In the genomic region with DNA sequence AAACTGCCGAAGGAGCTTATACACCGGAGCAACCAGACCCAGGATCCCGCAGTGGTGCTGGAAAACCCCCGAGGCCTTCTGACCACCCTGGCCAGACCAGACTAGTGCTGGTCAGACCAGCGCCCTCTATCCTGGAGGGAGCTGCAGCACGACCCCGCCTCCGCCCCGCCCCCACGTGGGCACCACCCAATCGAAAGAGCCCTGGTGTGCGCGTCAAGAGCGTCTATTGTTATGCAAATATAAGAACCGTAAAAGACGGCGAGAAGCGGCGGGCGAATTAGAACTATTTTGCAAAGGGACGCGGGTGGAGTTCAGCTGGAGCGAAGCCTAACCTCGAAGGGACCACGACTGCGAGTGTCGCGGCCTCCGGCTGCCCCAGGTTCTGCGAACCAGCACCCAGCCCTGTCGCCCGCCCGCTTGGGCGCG, we compare ENCODE assay signal across 8 mouse cellular contexts. TPM values are rescaled to one million over a fixed set of nuclear protein-coding genes. Genes with fewer than 3 reads are reported as not detected.
DNase-seq lines count a peak whose midpoint lies in the region; ATAC-seq and TF ChIP-seq lines count a peak whose summit lies in the region.

Gene Nrarp, plus strand, starts transcription at position 281 of the 426 bp plus-strand sequence.

- peak within 1 kb of the TSS; percentile 98 for H3K27ac ChIP-seq in forebrain, embryonic 12.5 days
- peak within 1 kb of the TSS; percentile 93 for H3K27ac ChIP-seq in heart, embryonic 16.5 days (ENCODE audit: low read length)
- peak within 1 kb of the TSS; percentile 62 for H3K27ac ChIP-seq in liver, embryonic 14.5 days
- peak within 1 kb of the TSS; percentile 94 for H3K27ac ChIP-seq in neural tube, embryonic 11.5 days (ENCODE audit: low read depth, low read length)
- H3K27ac ChIP-seq in stomach, postnatal 0 days (replicated peaks): peak within 1 kb of the TSS; percentile 96

- peak; percentile 93 for DNase-seq in CD4-positive, CD25-positive, alpha-beta regulatory T cell, adult 2 months (ENCODE audit: low read depth, low spot score)
- peak; percentile 83 for DNase-seq in c-Kit-positive CD71-positive TER-119-negative erythroid progenitor cells, embryonic 14.5 days (ENCODE audit: low read depth)
- peak; percentile 96 to 97 for DNase-seq in kidney, postnatal 36 days
- DNase-seq in liver, embryonic 14.5 days (ENCODE audit: low read depth in 3 of 3, low spot score in 3 of 3): peak in 1 of 3 experiments; percentile 71
- peak; percentile 95 for DNase-seq in neural tube, embryonic 11.5 days (ENCODE audit: low spot score)
- peak; percentile 96 for DNase-seq in stomach, postnatal 0 days (ENCODE audit: low spot score)

- peak within 1 kb of the TSS; percentile 72 for H3K4me2 ChIP-seq in forebrain, embryonic 12.5 days
- peak within 1 kb of the TSS; percentile 94 for H3K4me2 ChIP-seq in heart, embryonic 16.5 days (ENCODE audit: low read depth, low read length)
- peak within 1 kb of the TSS; percentile 90 for H3K4me2 ChIP-seq in liver, embryonic 14.5 days (ENCODE audit: low read depth)
- H3K4me2 ChIP-seq in neural tube, embryonic 11.5 days (ENCODE audit: low read depth): peak within 1 kb of the TSS; percentile 53
- peak within 1 kb of the TSS; percentile 85 for H3K4me2 ChIP-seq in stomach, postnatal 0 days (replicated peaks; ENCODE audit: low read depth)

- peak within 1 kb of the TSS; percentile 90 for H3K9ac ChIP-seq in forebrain, embryonic 12.5 days
- peak within 1 kb of the TSS; percentile 86 for H3K9ac ChIP-seq in heart, embryonic 16.5 days (ENCODE audit: low read length)
- peak within 1 kb of the TSS; percentile 72 for H3K9ac ChIP-seq in liver, embryonic 14.5 days (replicated peaks)
- peak within 1 kb of the TSS; percentile 83 for H3K9ac ChIP-seq in neural tube, embryonic 11.5 days (ENCODE audit: low read length)
- H3K9ac ChIP-seq in stomach, postnatal 0 days (ENCODE audit: low read length): peak within 1 kb of the TSS; percentile 64

- ATAC-seq in forebrain, embryonic 12.5 days (ENCODE audit: low FRiP score): peak; percentile 89
- peak; percentile 89 for ATAC-seq in heart, embryonic 16.5 days (replicated peaks; ENCODE audit: extremely low read depth, insufficient read depth, low FRiP score)
- peak; percentile 81 for ATAC-seq in liver, embryonic 14.5 days (ENCODE audit: insufficient read depth)
- ATAC-seq in neural tube, embryonic 11.5 days (ENCODE audit: insufficient read depth, low FRiP score, low TSS enrichment): peak; percentile 87
- peak; percentile 88 for ATAC-seq in stomach, postnatal 0 days (ENCODE audit: low FRiP score, low TSS enrichment)

- TF ChIP-seq EP300 in liver, embryonic 14.5 days (IDR thresholded peaks at IDR 0.05; ENCODE audit: low read depth): no peak
- no peak for TF ChIP-seq EP300 in stomach, postnatal 0 days (optimal IDR thresholded peaks at IDR 0.05)

- peak within 1 kb of the TSS; percentile 86 for H3K4me3 ChIP-seq in forebrain, embryonic 12.5 days (replicated peaks)
- peak within 1 kb of the TSS; percentile 79 for H3K4me3 ChIP-seq in heart, embryonic 16.5 days (ENCODE audit: low read length)
- peak within 1 kb of the TSS; percentile 55 to 68 for H3K4me3 ChIP-seq in liver, embryonic 14.5 days (ENCODE audit: insufficient read depth in 1 of 2, low read depth in 2 of 2, low read length in 2 of 2)
- H3K4me3 ChIP-seq in neural tube, embryonic 11.5 days (ENCODE audit: low read depth, low read length): peak within 1 kb of the TSS; percentile 80
- H3K4me3 ChIP-seq in stomach, postnatal 0 days (ENCODE audit: low read depth, low read length): peak within 1 kb of the TSS; percentile 58

- no peaks in the 10 kb centered on the region for H3K27me3 ChIP-seq in forebrain, embryonic 12.5 days
- H3K27me3 ChIP-seq in heart, embryonic 16.5 days (ENCODE audit: control insufficient read depth, insufficient read depth, low read length): no peaks in the 10 kb centered on the region
- peaks cover 16% of the 10 kb centered on the region for H3K27me3 ChIP-seq in liver, embryonic 14.5 days (ENCODE audit: control insufficient read depth, insufficient read depth, low read length)
- peaks cover 2% of the 10 kb centered on the region; the same call in 1 of the 2 replicates for H3K27me3 ChIP-seq in neural tube, embryonic 11.5 days (ENCODE audit: control insufficient read depth, insufficient read depth, low read length)
- H3K27me3 ChIP-seq in stomach, postnatal 0 days (ENCODE audit: control insufficient read depth, insufficient read depth, low read length): no peaks in the 10 kb centered on the region; the same call in 1 of the 2 replicates

- peaks cover 79% of the 10 kb centered on the region for H3K4me1 ChIP-seq in forebrain, embryonic 12.5 days
- peaks cover 41% of the 10 kb centered on the region for H3K4me1 ChIP-seq in heart, embryonic 16.5 days (ENCODE audit: control insufficient read depth, insufficient read depth, low read length)
- peaks cover 3 to 20% of the 10 kb centered on the region in 2 experiments for H3K4me1 ChIP-seq in liver, embryonic 14.5 days (replicated peaks; ENCODE audit: control insufficient read depth in 2 of 2, insufficient read depth in 2 of 2, low read length in 1 of 2)
- H3K4me1 ChIP-seq in neural tube, embryonic 11.5 days (ENCODE audit: control insufficient read depth, insufficient read depth, low read length): peaks cover 51% of the 10 kb centered on the region
- peaks cover 2% of the 10 kb centered on the region; the same call in 1 of the 2 replicates for H3K4me1 ChIP-seq in stomach, postnatal 0 days (replicated peaks; ENCODE audit: control insufficient read depth, insufficient read depth)

- WGBS in forebrain, embryonic 12.5 days: under 1% methylated on average over 35 of the region's 35 CpGs
- under 1% methylated on average over 35 of the region's 35 CpGs for WGBS in heart, embryonic 16.5 days
- under 1% methylated on average over 35 of the region's 35 CpGs for WGBS in liver, embryonic 14.5 days (ENCODE audit: insufficient replicate concordance)
- WGBS in neural tube, embryonic 11.5 days: under 1% methylated on average over 35 of the region's 35 CpGs
- under 1% methylated on average over 35 of the region's 35 CpGs for whole genome bisulfite sequencing in stomach, postnatal 0 days

- no peaks in the 10 kb centered on the region for H3K9me3 ChIP-seq in forebrain, embryonic 12.5 days
- no peaks in the 10 kb centered on the region for H3K9me3 ChIP-seq in heart, embryonic 16.5 days (replicated peaks; ENCODE audit: control insufficient read depth, low read length)
- no peaks in the 10 kb centered on the region for H3K9me3 ChIP-seq in liver, embryonic 14.5 days (ENCODE audit: control insufficient read depth, low read length)
- no peaks in the 10 kb centered on the region for H3K9me3 ChIP-seq in neural tube, embryonic 11.5 days (ENCODE audit: control insufficient read depth, low read length)
- H3K9me3 ChIP-seq in stomach, postnatal 0 days (ENCODE audit: control insufficient read depth, low read length): no peaks in the 10 kb centered on the region

- TF ChIP-seq CTCF in liver, embryonic 14.5 days (IDR thresholded peaks at IDR 0.05; ENCODE audit: low read depth): peak; percentile 65
- TF ChIP-seq CTCF in stomach, postnatal 0 days (IDR thresholded peaks at IDR 0.05; ENCODE audit: low read depth): peak; percentile 73

- H3K36me3 ChIP-seq in forebrain, embryonic 12.5 days (replicated peaks): peaks cover 16% of the 10 kb centered on the region
- no peaks in the 10 kb centered on the region for H3K36me3 ChIP-seq in heart, embryonic 16.5 days (ENCODE audit: control insufficient read depth, insufficient read depth)
- no peaks in the 10 kb centered on the region for H3K36me3 ChIP-seq in liver, embryonic 14.5 days (replicated peaks; ENCODE audit: control insufficient read depth, insufficient read depth, low read depth)
- H3K36me3 ChIP-seq in neural tube, embryonic 11.5 days (ENCODE audit: control insufficient read depth, insufficient read depth, low read length): no peaks in the 10 kb centered on the region
- H3K36me3 ChIP-seq in stomach, postnatal 0 days (ENCODE audit: control insufficient read depth, insufficient read depth, low read length): no peaks in the 10 kb centered on the region

RNA-seq across cellular contexts. Expression of gene Nrarp, which starts in this region (rescaled TPM):
- 76.8 and 81.0 TPM in 2 replicates for polyA plus RNA-seq in forebrain, embryonic 12.5 days (2016; fragmentation: Nextera tagmentation; extraction: Ambion mirVana)
- 16.2 and 18.1 TPM in 2 replicates for polyA plus RNA-seq in heart, embryonic 16.5 days (2015; fragmentation: Nextera tagmentation; extraction: Ambion mirVana)
- polyA plus RNA-seq in liver, embryonic 14.5 days (2012; rRNA removed): 3.7 and 3.9 TPM in 2 replicates
- polyA plus RNA-seq in liver, embryonic 14.5 days (2014; fragmentation: Nextera tagmentation; extraction: Ambion mirVana): 1.8 and 1.9 TPM in 2 replicates
- 53.7 and 57.8 TPM in 2 replicates for polyA plus RNA-seq in neural tube, embryonic 11.5 days (2014; fragmentation: Nextera tagmentation; extraction: Ambion mirVana)
- 25.3 and 25.6 TPM in 2 replicates for polyA plus RNA-seq in stomach, postnatal 0 days (2015; fragmentation: Nextera tagmentation; extraction: Ambion mirVana)
